Mouse (Mus musculus) stomach, postnatal 0 days (tissue): ENCODE results near the gene Ncam1.

Experiments
- CTCF ChIP-seq: IDR thresholded peaks from 2 replicates; pipeline ENCODE4 v1.5.1; 2016; ENCODE audit warnings: antibody characterized with exemption, low read depth, mild to moderate bottlenecking, moderate library complexity
- EP300 ChIP-seq: optimal IDR thresholded peaks from 2 replicates; pipeline ENCODE3; 2016; ENCODE audit warnings: antibody characterized with exemption

- TF ChIP-seq CTCF (no peak), EP300 (no peak)
Observed at GRCm38 (mm10) chr9:49745696-49746095, 53.0 kb downstream of the Ncam1 start.
